Mouse (Mus musculus) lung, postnatal 0 days (tissue): ENCODE data around the gene Kbtbd2.

ENCODE experiments used
- CTCF ChIP-seq: IDR thresholded peaks from 2 replicates; pipeline ENCODE4 v1.5.1; 2016; ENCODE audit warnings: antibody characterized with exemption, mild to moderate bottlenecking
- EP300 ChIP-seq: IDR thresholded peaks from 2 replicates; pipeline ENCODE4 v1.6.1; 2016; ENCODE audit warnings: antibody characterized with exemption, mild to moderate bottlenecking, control low read depth

DNA sequence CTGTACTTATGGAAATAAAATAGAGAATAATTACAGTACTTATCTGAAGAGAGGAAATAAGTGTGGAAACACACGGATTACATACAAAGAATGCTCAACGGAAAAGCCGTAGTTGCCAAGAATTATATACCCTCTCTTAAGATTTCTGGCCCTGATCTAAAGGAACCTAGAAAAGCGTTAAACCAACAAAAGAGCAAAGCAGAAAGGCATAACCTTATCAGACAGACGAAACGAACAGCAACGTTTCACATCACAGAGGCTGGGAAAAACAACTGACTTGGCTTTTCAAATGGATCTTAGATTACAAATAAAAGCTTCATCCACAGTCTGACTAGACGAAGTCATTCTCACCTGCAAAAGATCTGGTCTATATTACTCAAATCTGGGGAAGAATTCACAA lies 1.4 kb downstream of the Kbtbd2 start:
- no peak for TF ChIP-seq CTCF
- TF ChIP-seq EP300, result no peak
